Mouse (Mus musculus) MEL (cell line): Measurements from ENCODE around the gene Ryr2. TPM values are rescaled to one million over a fixed set of nuclear protein-coding genes. Genes with fewer than 3 reads are reported as not detected.

Source experiments
- DNase-seq: peaks from one replicate; pipeline ENCODE4 v3.0.0; 2011; ENCODE audit warnings: low read depth, low spot score
- H3K27ac ChIP-seq: 2 replicates; pipeline ENCODE4 v1.5.1; 2012; ENCODE audit warnings: low read depth, mild to moderate bottlenecking, control low read depth, low read length, moderate library complexity; ENCODE audit not compliant: control insufficient read depth
- H3K27me3 ChIP-seq, 2 experiments: fragments of 150-350 bp in 1 of 2; sonication (generic) in 1 of 2; 2 replicates each; pipeline ENCODE4 v1.6.1; 2012; ENCODE audit warnings: low read length in 2 of 2, mild to moderate bottlenecking in 2 of 2, improper control_type of control experiment in 1 of 2, moderate library complexity in 1 of 2; ENCODE audit not compliant: insufficient read depth in 2 of 2, control insufficient read depth in 1 of 2
- H3K36me3 ChIP-seq, 2 experiments: 2 replicates each; pipeline ENCODE4 v1.6.1; 2012 to 2014; ENCODE audit warnings: low read length in 2 of 2, improper control_type of control experiment in 1 of 2, inconsistent platforms in 1 of 2, mild to moderate bottlenecking in 1 of 2; ENCODE audit not compliant: insufficient read depth in 2 of 2, control insufficient read depth in 1 of 2
- H3K4me1 ChIP-seq, 2 experiments: fragments of 150-350 bp in 1 of 2; sonication (generic) in 1 of 2; 2 replicates each; pipeline ENCODE4 v1.6.1; 2012; ENCODE audit warnings: low read length in 2 of 2, improper control_type of control experiment in 1 of 2, mild to moderate bottlenecking in 1 of 2; ENCODE audit not compliant: insufficient read depth in 2 of 2, control insufficient read depth in 1 of 2
- H3K4me3 ChIP-seq, 2 experiments: fragments of 150-350 bp in 1 of 2; sonication (generic) in 1 of 2; 2 replicates each; pipeline ENCODE4 v1.5.1; 2012; ENCODE audit warnings: low read depth in 2 of 2, low read length in 2 of 2, mild to moderate bottlenecking in 2 of 2, moderate library complexity in 2 of 2, control low read depth in 1 of 2, improper control_type of control experiment in 1 of 2; ENCODE audit not compliant: control insufficient read depth in 1 of 2, insufficient read depth in 1 of 2
- H3K79me2 ChIP-seq: 2 replicates; pipeline ENCODE4 v1.6.1; 2012; ENCODE audit warnings: mild to moderate bottlenecking, low read length, moderate library complexity; ENCODE audit not compliant: control insufficient read depth, poor library complexity, insufficient read depth
- H3K9ac ChIP-seq: 2 replicates; pipeline ENCODE4 v1.6.1; 2012; ENCODE audit warnings: low read depth, mild to moderate bottlenecking, control low read depth, low read length, moderate library complexity; ENCODE audit not compliant: control insufficient read depth, poor library complexity, severe bottlenecking
- H3K9me3 ChIP-seq: fragments of 150-350 bp; sonication (generic); replicated peaks from 2 replicates; pipeline ENCODE4 v1.6.1; 2012; ENCODE audit warnings: mild to moderate bottlenecking, low read length, improper control_type of control experiment, moderate library complexity; ENCODE audit not compliant: insufficient read depth
- CTCF ChIP-seq, 3 experiments: IDR thresholded peaks in 2 of 3; conservative IDR thresholded peaks in 1 of 3; 2 replicates each; pipeline ENCODE4 v1.5.1; 2011 to 2012; ENCODE audit warnings: low read length in 3 of 3, low read depth in 2 of 3, mild to moderate bottlenecking in 2 of 3, improper control_type of control experiment in 1 of 3, inconsistent platforms in 1 of 3, mixed read lengths in 1 of 3, moderate library complexity in 1 of 3; ENCODE audit not compliant: control insufficient read depth in 1 of 3, insufficient read depth in 1 of 3, poor library complexity in 1 of 3, severe bottlenecking in 1 of 3
- ELF1 ChIP-seq: IDR thresholded peaks from 2 replicates; pipeline ENCODE4 v1.6.1; 2014; ENCODE audit warnings: low read depth, mild to moderate bottlenecking, inconsistent platforms, low read length, improper control_type of control experiment, moderate library complexity
- EP300 ChIP-seq, 2 experiments: IDR thresholded peaks; 2 replicates each; pipeline ENCODE4 v1.6.1; 2011; ENCODE audit warnings: improper control_type of control experiment in 2 of 2, low read length in 2 of 2, low read depth in 1 of 2, mild to moderate bottlenecking in 1 of 2
- ETS1 ChIP-seq: IDR thresholded peaks from 2 replicates; pipeline ENCODE4 v1.6.1; 2012; ENCODE audit warnings: low read depth, mild to moderate bottlenecking, inconsistent platforms, low read length, improper control_type of control experiment, moderate library complexity
- GATA1 ChIP-seq: IDR thresholded peaks from 2 replicates; pipeline ENCODE4 v1.6.1; 2011; ENCODE audit warnings: low read depth, low read length, improper control_type of control experiment
- HCFC1 ChIP-seq: IDR thresholded peaks from 2 replicates; pipeline ENCODE4 v1.6.1; 2012; ENCODE audit warnings: low read depth, mild to moderate bottlenecking, inconsistent platforms, low read length, improper control_type of control experiment, moderate library complexity
- JUND ChIP-seq: IDR thresholded peaks from 2 replicates; pipeline ENCODE4 v1.6.1; 2011; ENCODE audit warnings: low read depth, mild to moderate bottlenecking, improper control_type of control experiment, low read length
- KAT2A ChIP-seq: conservative IDR thresholded peaks from 2 replicates; pipeline ENCODE4 v1.6.1; 2012; ENCODE audit warnings: low read depth, low read length, improper control_type of control experiment, inconsistent platforms
- MAX ChIP-seq: IDR thresholded peaks from 2 replicates; pipeline ENCODE4 v1.6.1; 2011; ENCODE audit warnings: low read length, improper control_type of control experiment
- MAZ ChIP-seq: IDR thresholded peaks from 2 replicates; pipeline ENCODE4 v1.6.1; 2012; ENCODE audit warnings: low read depth, mild to moderate bottlenecking, inconsistent platforms, low read length, improper control_type of control experiment
- MEF2A ChIP-seq: IDR thresholded peaks from 2 replicates; pipeline ENCODE4 v1.6.1; 2014; ENCODE audit warnings: low read depth, mild to moderate bottlenecking, inconsistent platforms, low read length, improper control_type of control experiment; ENCODE audit not compliant: poor library complexity, insufficient replicate concordance, severe bottlenecking; ENCODE audit errors: extremely low read depth
- MXI1 ChIP-seq: IDR thresholded peaks from 2 replicates; pipeline ENCODE4 v1.6.1; 2011; ENCODE audit warnings: mild to moderate bottlenecking, low read depth, low read length, improper control_type of control experiment
- MYB ChIP-seq: IDR thresholded peaks from 2 replicates; pipeline ENCODE4 v1.6.1; 2011; ENCODE audit warnings: mild to moderate bottlenecking, low read depth, low read length, improper control_type of control experiment
- MYC ChIP-seq: IDR thresholded peaks from 2 replicates; pipeline ENCODE4 v1.6.1; 2011; ENCODE audit warnings: low read depth, mild to moderate bottlenecking, low read length, improper control_type of control experiment, moderate library complexity
- NRF1 ChIP-seq: IDR thresholded peaks from 2 replicates; pipeline ENCODE4 v1.6.1; 2014; ENCODE audit warnings: low read depth, mild to moderate bottlenecking, inconsistent platforms, low read length, improper control_type of control experiment, moderate library complexity; ENCODE audit not compliant: poor library complexity, insufficient read depth, severe bottlenecking
- POLR2A ChIP-seq, 2 experiments: IDR thresholded peaks; 2 replicates each; pipeline ENCODE4 v1.6.1; 2011 to 2012; ENCODE audit warnings: low read length in 2 of 2, mild to moderate bottlenecking in 2 of 2, control low read depth in 1 of 2, improper control_type of control experiment in 1 of 2, low read depth in 1 of 2, moderate library complexity in 1 of 2; ENCODE audit not compliant: control insufficient read depth in 1 of 2, insufficient read depth in 1 of 2, poor library complexity in 1 of 2
- POLR2AphosphoS5 ChIP-seq: IDR thresholded peaks from 2 replicates; pipeline ENCODE4 v1.6.1; 2012; ENCODE audit warnings: low read depth, borderline replicate concordance, mild to moderate bottlenecking, inconsistent platforms, low read length, moderate library complexity, mixed read lengths
- RAD21 ChIP-seq: IDR thresholded peaks from 2 replicates; pipeline ENCODE4 v1.6.1; 2011; ENCODE audit warnings: mild to moderate bottlenecking, low read depth, low read length, improper control_type of control experiment
- SIN3A ChIP-seq: IDR thresholded peaks from 2 replicates; pipeline ENCODE4 v1.6.1; 2012; ENCODE audit warnings: low read length, improper control_type of control experiment, inconsistent platforms
- TAL1 ChIP-seq: IDR thresholded peaks from 2 replicates; pipeline ENCODE4 v1.6.1; 2012; ENCODE audit warnings: mild to moderate bottlenecking, inconsistent platforms, low read length, moderate library complexity, mixed read lengths
- TCF12 ChIP-seq: IDR thresholded peaks from 2 replicates; pipeline ENCODE4 v1.6.1; 2014; ENCODE audit warnings: low read depth, mild to moderate bottlenecking, inconsistent platforms, low read length, improper control_type of control experiment, moderate library complexity
- UBTF ChIP-seq: IDR thresholded peaks from 2 replicates; pipeline ENCODE4 v1.6.1; 2012; ENCODE audit warnings: low read depth, mild to moderate bottlenecking, inconsistent platforms, low read length, improper control_type of control experiment, moderate library complexity, borderline replicate concordance; ENCODE audit not compliant: insufficient read depth
- USF1 ChIP-seq: IDR thresholded peaks from 2 replicates; pipeline ENCODE4 v1.6.1; 2014; ENCODE audit warnings: low read depth, mild to moderate bottlenecking, inconsistent platforms, low read length, improper control_type of control experiment, moderate library complexity
- USF2 ChIP-seq, 2 experiments: IDR thresholded peaks; 2 replicates each; pipeline ENCODE4 v1.6.1; 2011 to 2012; ENCODE audit warnings: improper control_type of control experiment in 2 of 2, low read length in 2 of 2, borderline replicate concordance in 1 of 2, inconsistent platforms in 1 of 2, low read depth in 1 of 2, mild to moderate bottlenecking in 1 of 2; ENCODE audit not compliant: insufficient read depth in 1 of 2
- ZKSCAN1 ChIP-seq: IDR thresholded peaks from 2 replicates; pipeline ENCODE4 v1.6.1; 2012; ENCODE audit warnings: low read depth, mild to moderate bottlenecking, inconsistent platforms, low read length, improper control_type of control experiment, moderate library complexity
- ZMIZ1 ChIP-seq: IDR thresholded peaks from 2 replicates; pipeline ENCODE4 v1.6.1; 2012; ENCODE audit warnings: low read depth, mild to moderate bottlenecking, inconsistent platforms, low read length, improper control_type of control experiment, moderate library complexity
- ZNF384 ChIP-seq: IDR thresholded peaks from 2 replicates; pipeline ENCODE4 v1.6.1; 2012; ENCODE audit warnings: low read depth, mild to moderate bottlenecking, inconsistent platforms, low read length, improper control_type of control experiment
- polyA plus RNA-seq, 2 experiments: library from polyadenylated mRNA; stranded (reverse) in 1 of 2; unstranded in 1 of 2; fragments of >175 nt in 1 of 2; fragments of >200 nt in 1 of 2; gene quantifications; 2 replicates each; pipeline versions ENCODE4 v1.2.1 to v1.2.4; 2012; ENCODE audit warnings: low replicate concordance in 2 of 2, low read depth in 1 of 2; ENCODE audit not compliant: insufficient read length in 2 of 2, insufficient read depth in 1 of 2, missing spikeins in 1 of 2
- total RNA-seq: library from RNA; depleted of rRNA; stranded (reverse); fragments of 300-350 nt; gene quantifications from 2 replicates; pipeline ENCODE4 v1.2.3, GENCODE M21; 2012

The Ryr2 gene
- total and polyA plus RNA-seq, 3 experiments: 0.04 TPM; not detected in 2

DNA sequence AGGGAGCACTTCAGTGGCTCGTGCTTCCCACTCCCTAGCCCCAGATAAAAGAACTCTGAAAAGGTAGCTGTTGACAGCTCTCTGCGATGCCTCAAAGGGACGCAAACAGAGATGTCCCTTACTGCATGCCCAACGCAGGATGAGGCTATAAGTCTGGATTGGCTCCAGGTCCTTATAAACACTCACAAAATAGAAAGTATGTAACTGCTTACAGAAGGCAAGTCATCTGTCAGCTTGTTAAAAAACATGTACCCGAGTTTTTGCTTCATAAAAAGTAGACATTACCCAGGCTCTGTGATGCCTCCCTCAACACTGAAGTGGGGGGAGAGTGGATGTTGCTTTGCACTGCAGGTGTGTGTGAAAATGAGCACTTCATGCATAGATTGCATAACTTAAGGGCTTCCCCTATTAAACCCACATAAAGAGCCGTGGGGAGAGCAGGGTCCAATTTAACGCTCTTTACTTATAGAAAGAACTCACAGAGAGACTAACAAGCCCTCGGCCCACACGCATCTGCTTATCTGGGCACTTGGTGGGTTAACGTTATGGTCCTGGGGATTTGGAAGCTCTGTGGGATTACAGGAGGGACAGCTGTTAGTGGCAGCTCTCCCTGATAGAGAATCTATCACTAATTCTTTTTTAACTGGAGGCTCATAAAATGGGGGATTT is 23.2 kb downstream of the Ryr2 start:
- DNase-seq: no peak
- Histone ChIP-seq H3K79me2 (no peaks in the 10 kb centered on the region), H3K36me3 (no peaks in the 10 kb centered on the region), H3K4me3 (no peak overlapping the region), H3K9me3 (no peaks in the 10 kb centered on the region), H3K4me1 (no peaks in the 10 kb centered on the region), H3K9ac (no peak overlapping the region), H3K27ac (no peak overlapping the region), H3K27me3 (no peaks in the 10 kb centered on the region)
- TF ChIP-seq HCFC1: no peak
- TF ChIP-seq UBTF: no peak
- TF ChIP-seq MYC: no peak
- no peak for TF ChIP-seq CTCF (IDR thresholded peaks at IDR 0.05 in 2 of 3, conservative IDR thresholded peaks at IDR 0.05 in 1 of 3; ENCODE audit: control insufficient read depth in 1 of 3, insufficient read depth in 1 of 3, low read depth in 2 of 3, low read length in 3 of 3, poor library complexity in 1 of 3, severe bottlenecking in 1 of 3)
- TF ChIP-seq USF1: no peak
- no peak for TF ChIP-seq POLR2AphosphoS5
- TF ChIP-seq MAX: no peak
- TF ChIP-seq JUND: no peak
- TF ChIP-seq MEF2A: no peak
- no peak for TF ChIP-seq EP300 (IDR thresholded peaks at IDR 0.05; ENCODE audit: low read depth in 1 of 2, low read length in 2 of 2)
- TF ChIP-seq NRF1: no peak
- TF ChIP-seq TCF12: no peak
- TF ChIP-seq USF2 (IDR thresholded peaks at IDR 0.05; ENCODE audit: borderline replicate concordance in 1 of 2, insufficient read depth in 1 of 2, low read depth in 1 of 2, low read length in 2 of 2): no peak

GRCm38 (mm10) chr13:12080590-12080989 is 26.2 kb downstream of the Ryr2 start:
- TF ChIP-seq POLR2AphosphoS5 (no peak), TAL1 (no peak), ZMIZ1 (no peak), CTCF (IDR thresholded peaks at IDR 0.05 in 2 of 3, conservative IDR thresholded peaks at IDR 0.05 in 1 of 3; ENCODE audit: control insufficient read depth in 1 of 3, insufficient read depth in 1 of 3, low read depth in 2 of 3, low read length in 3 of 3, poor library complexity in 1 of 3, severe bottlenecking in 1 of 3) (no peak), MAZ (no peak), ETS1 (no peak), ZKSCAN1 (no peak), ZNF384 (no peak), POLR2A (IDR thresholded peaks at IDR 0.05; ENCODE audit: control insufficient read depth in 1 of 2, insufficient read depth in 1 of 2, low read depth in 1 of 2, low read length in 2 of 2, poor library complexity in 1 of 2) (no peak), ELF1 (no peak), KAT2A (no peak), MYB (no peak), GATA1 (no peak), RAD21 (no peak), USF1 (no peak), MXI1 (no peak), SIN3A (no peak), EP300 (IDR thresholded peaks at IDR 0.05; ENCODE audit: low read depth in 1 of 2, low read length in 2 of 2) (no peak)
- no peaks in the 10 kb centered on the region for H3K4me1 ChIP-seq
- no peaks in the 10 kb centered on the region for H3K79me2 ChIP-seq
- no peaks in the 10 kb centered on the region for H3K27me3 ChIP-seq
- no peak overlapping the region for H3K4me3 ChIP-seq
- H3K9me3 ChIP-seq: no peaks in the 10 kb centered on the region
- no peaks in the 10 kb centered on the region for H3K36me3 ChIP-seq
- no peak overlapping the region for H3K9ac ChIP-seq
- H3K27ac ChIP-seq: no peak overlapping the region
- no peak for DNase-seq
